Mouse (Mus musculus): ENCODE data around the gene Srrt.

GRCm38 (mm10) chr5:137287953-137288743 is 19.3 kb downstream of the Srrt start:
- TF ChIP-seq POLR2A (IDR thresholded peaks at IDR 0.05; ENCODE audit: control insufficient read depth, low read depth, low read length), result no peak
- TF ChIP-seq CTCF (IDR thresholded peaks at IDR 0.05; ENCODE audit: control insufficient read depth, insufficient read depth, insufficient replicate concordance, low read depth, low read length), result no peak
